Mouse (Mus musculus) forebrain, embryonic 16.5 days (tissue): ENCODE results near the gene Tbc1d4. TPM values are rescaled to one million over a fixed set of nuclear protein-coding genes. Genes with fewer than 3 reads are reported as not detected.

ENCODE experiments used
- ATAC-seq: fragments of 200-750 bp; cut with Nextera tagmentation; 2 replicates; pipeline ENCODE4 v1.8.0; 2017; ENCODE audit warnings: mild to moderate bottlenecking, moderate library complexity
- H3K27ac ChIP-seq: fragments of 300-500 bp; sonication (generic); 2 replicates; pipeline ENCODE4 v1.5.1; 2014; ENCODE audit warnings: low read length, control low read depth
- H3K27me3 ChIP-seq: fragments of 300-500 bp; sonication (generic); replicated peaks from 2 replicates; pipeline ENCODE4 v1.6.1; 2014; ENCODE audit warnings: low read length; ENCODE audit not compliant: control insufficient read depth, insufficient read depth
- H3K36me3 ChIP-seq: fragments of 300-500 bp; sonication (generic); 2 replicates; pipeline ENCODE4 v1.6.1; 2014; ENCODE audit not compliant: control insufficient read depth, insufficient read depth
- H3K4me1 ChIP-seq: fragments of 300-500 bp; sonication (generic); replicated peaks from 2 replicates; pipeline ENCODE4 v1.6.1; 2014; ENCODE audit warnings: low read length; ENCODE audit not compliant: control insufficient read depth, insufficient read depth
- H3K4me2 ChIP-seq: fragments of 300-500 bp; sonication (generic); 2 replicates; pipeline ENCODE4 v1.6.1; 2014; ENCODE audit warnings: mild to moderate bottlenecking, low read length, control low read depth
- H3K4me3 ChIP-seq: fragments of 300-500 bp; sonication (generic); replicated peaks from 2 replicates; pipeline ENCODE4 v1.5.1; 2014; ENCODE audit warnings: mild to moderate bottlenecking, low read length, control low read depth
- H3K9ac ChIP-seq: fragments of 300-500 bp; sonication (generic); replicated peaks from 2 replicates; pipeline ENCODE4 v1.6.1; 2014; ENCODE audit warnings: low read depth, low read length, control low read depth
- H3K9me3 ChIP-seq: fragments of 300-500 bp; sonication (generic); 2 replicates; pipeline ENCODE4 v1.6.1; 2016; ENCODE audit warnings: low read length; ENCODE audit not compliant: control insufficient read depth
- WGBS: fragments of 180-500 bp; shearing (Covaris S2); extraction: QIAGEN DNeasy Blood & Tissue Kit; methylation state at CpG from one replicate; pipeline ENCODE4 v1.1.7; 2014; 5-methylcytosine and 5-hydroxymethylcytosine counted together
- polyA plus RNA-seq: library from polyadenylated mRNA; unstranded; fragments of >200 nt; fragmentation: Nextera tagmentation; extraction: Ambion mirVana; gene quantifications from 2 replicates; pipeline ENCODE4 v1.2.1, GENCODE M21; 2015

Tbc1d4 gene
- polyA plus RNA-seq, 1 experiment from 2014 or later: 8.1 TPM

DNA sequence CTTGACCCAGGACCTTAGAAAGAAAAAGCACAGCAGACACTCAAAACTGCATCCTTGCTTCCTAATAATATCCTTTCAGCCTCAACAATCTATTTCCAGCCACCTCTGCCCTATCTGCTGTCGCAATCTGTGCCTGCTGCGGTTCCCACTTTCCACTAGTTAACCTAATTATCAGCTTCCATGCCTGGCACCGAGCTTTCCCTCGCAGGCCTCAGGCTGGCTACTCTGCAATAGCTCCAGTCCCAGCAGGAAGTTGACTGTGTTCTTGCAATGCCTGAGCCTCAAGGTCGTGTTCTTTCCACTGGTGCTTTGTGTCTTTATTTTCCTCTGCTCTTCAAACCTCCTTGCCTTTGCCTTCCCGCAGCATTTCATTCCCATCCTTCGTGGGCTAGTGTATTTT lies 22.9 kb downstream of the Tbc1d4 start:
- Histone ChIP-seq H3K9ac (no peak overlapping the region), H3K4me3 (no peak overlapping the region), H3K27me3 (no peaks in the 10 kb centered on the region), H3K27ac (no peak overlapping the region), H3K9me3 (no peaks in the 10 kb centered on the region), H3K4me1 (no peaks in the 10 kb centered on the region), H3K36me3 (no peaks in the 10 kb centered on the region), H3K4me2 (no peak overlapping the region)
- ATAC-seq: no peak
- 65% methylated on average over 7 of the region's 7 CpGs for WGBS

DNA sequence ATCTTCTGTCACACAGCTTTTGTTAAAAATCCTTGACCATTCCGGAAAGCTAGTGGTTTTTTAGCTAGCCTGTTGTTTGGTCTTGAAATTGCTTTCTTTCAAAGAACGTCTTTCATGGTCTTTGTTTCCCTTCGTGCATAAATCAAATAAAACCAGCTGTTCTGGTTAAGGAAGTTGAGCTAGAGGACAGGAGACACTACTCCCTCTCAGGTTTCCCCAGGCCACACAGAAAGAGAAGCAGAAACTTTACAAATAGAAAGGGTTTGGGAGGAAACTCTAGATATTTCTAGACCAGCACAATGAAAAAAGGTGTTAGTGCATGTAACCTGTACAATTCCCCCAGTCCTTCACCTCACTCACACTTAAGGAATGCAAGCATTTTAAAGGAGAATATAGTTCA lies 33.3 kb downstream of the Tbc1d4 start:
- Histone ChIP-seq H3K9ac (no peak overlapping the region), H3K4me2 (no peak overlapping the region), H3K4me1 (no peaks in the 10 kb centered on the region), H3K27me3 (no peaks in the 10 kb centered on the region), H3K9me3 (no peaks in the 10 kb centered on the region), H3K36me3 (no peaks in the 10 kb centered on the region), H3K27ac (no peak overlapping the region), H3K4me3 (no peak overlapping the region)
- ATAC-seq: no peak
- WGBS: 25% methylated on average over 3 of the region's 3 CpGs

DNA sequence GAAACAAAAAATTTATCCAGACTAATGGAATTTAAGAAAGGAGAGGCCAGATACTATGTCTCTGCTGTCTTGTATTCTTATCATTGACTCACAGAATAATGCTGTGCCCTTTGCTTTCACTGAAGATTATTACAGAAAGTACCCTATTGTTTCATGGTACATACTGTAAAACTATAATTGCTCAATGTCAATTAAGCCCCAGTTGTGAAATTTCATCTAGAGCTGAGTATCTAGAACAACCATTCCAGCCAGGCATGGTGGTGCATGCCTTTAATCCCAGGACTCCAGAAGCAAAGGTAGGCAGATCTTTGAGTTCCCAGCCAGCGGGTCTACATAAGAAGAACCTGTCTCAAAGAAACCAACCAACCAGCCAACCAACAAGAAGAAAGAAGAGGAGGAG lies 34.5 kb downstream of the Tbc1d4 start:
- H3K4me3 ChIP-seq: no peak overlapping the region
- H3K27me3 ChIP-seq: no peaks in the 10 kb centered on the region
- no peak for ATAC-seq
- 82% methylated on average over 1 of the region's 1 CpGs for WGBS
- H3K36me3 ChIP-seq: no peaks in the 10 kb centered on the region
- H3K4me2 ChIP-seq: no peak overlapping the region
- H3K4me1 ChIP-seq: no peaks in the 10 kb centered on the region
- H3K9me3 ChIP-seq: no peaks in the 10 kb centered on the region
- no peak overlapping the region for H3K27ac ChIP-seq
- H3K9ac ChIP-seq: no peak overlapping the region

DNA sequence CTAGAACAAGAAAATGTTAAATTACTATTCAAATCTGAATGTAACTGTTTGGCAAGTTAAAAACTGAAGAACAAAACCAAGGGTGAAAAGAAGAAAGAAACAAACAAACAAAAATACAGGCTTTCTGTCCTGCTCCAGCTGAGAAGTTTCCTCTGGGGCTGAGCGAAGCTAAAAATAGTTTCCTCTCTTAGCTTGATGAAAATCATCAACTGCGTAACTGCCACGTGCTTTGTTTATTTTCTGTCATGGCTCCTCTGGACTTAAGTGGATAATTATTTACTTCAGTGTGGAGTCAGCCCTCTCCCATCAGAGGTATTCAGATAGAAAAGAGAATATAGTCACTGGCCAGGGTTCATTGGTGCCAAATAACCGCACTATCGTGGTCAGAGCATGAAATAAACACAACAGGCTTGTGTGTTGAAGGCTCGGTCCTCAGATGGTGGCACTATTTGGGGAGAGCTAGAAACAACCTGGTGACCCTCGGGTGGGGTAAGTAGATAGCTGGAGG lies 35.8 kb downstream of the Tbc1d4 start:
- H3K9ac ChIP-seq: no peak overlapping the region
- no peak overlapping the region for H3K27ac ChIP-seq
- H3K4me1 ChIP-seq: no peaks in the 10 kb centered on the region
- no peak for ATAC-seq
- no peaks in the 10 kb centered on the region for H3K36me3 ChIP-seq
- no peaks in the 10 kb centered on the region for H3K27me3 ChIP-seq
- no peak overlapping the region for H3K4me3 ChIP-seq
- no peak overlapping the region for H3K4me2 ChIP-seq
- H3K9me3 ChIP-seq: no peaks in the 10 kb centered on the region
- 84% methylated on average over 7 of the region's 7 CpGs for WGBS

DNA sequence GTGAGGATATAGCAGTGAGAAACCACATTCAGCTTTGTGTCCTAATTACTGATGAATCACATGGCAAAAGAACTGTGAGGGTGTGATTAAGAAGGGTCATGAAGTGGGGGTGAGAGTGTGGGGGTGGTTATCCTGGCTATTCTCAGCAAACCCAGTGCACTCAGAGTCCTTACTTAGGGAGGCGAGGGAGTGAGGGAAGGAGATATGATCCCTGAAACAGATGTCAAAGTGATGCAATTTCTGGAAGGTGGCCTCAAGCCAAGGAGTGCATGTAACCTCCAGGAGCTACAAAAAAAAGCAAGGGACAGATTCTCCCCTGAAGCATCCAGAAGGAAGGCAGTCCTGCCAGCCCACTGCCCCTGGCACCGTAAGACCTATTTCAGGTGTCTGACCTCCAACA lies 40.2 kb downstream of the Tbc1d4 start:
- Histone ChIP-seq H3K9ac (no peak overlapping the region), H3K36me3 (no peaks in the 10 kb centered on the region), H3K4me3 (no peak overlapping the region), H3K4me1 (no peaks in the 10 kb centered on the region), H3K27me3 (no peaks in the 10 kb centered on the region), H3K9me3 (no peaks in the 10 kb centered on the region), H3K27ac (no peak overlapping the region), H3K4me2 (no peak overlapping the region)
- 85% methylated on average over 2 of the region's 2 CpGs for WGBS
- ATAC-seq: no peak

GRCm38 (mm10) chr14:101566717-101567116 lies 42.3 kb downstream of the Tbc1d4 start:
- Histone ChIP-seq H3K36me3 (no peaks in the 10 kb centered on the region), H3K9ac (no peak overlapping the region), H3K4me3 (no peak overlapping the region), H3K4me2 (no peak overlapping the region), H3K27me3 (no peaks in the 10 kb centered on the region), H3K9me3 (no peaks in the 10 kb centered on the region), H3K4me1 (no peaks in the 10 kb centered on the region), H3K27ac (no peak overlapping the region)
- WGBS: 92% methylated on average over 2 of the region's 2 CpGs
- ATAC-seq: no peak

GRCm38 (mm10) chr14:101565661-101566060 lies 43.3 kb downstream of the Tbc1d4 start:
- Histone ChIP-seq H3K36me3 (no peaks in the 10 kb centered on the region), H3K4me3 (no peak overlapping the region), H3K4me2 (no peak overlapping the region), H3K27me3 (no peaks in the 10 kb centered on the region), H3K4me1 (peaks cover 4% of the 10 kb centered on the region; the same call in 1 of the 2 replicates), H3K27ac (no peak overlapping the region), H3K9me3 (no peaks in the 10 kb centered on the region), H3K9ac (no peak overlapping the region)
- 56% methylated on average over 3 of the region's 3 CpGs for WGBS
- no peak for ATAC-seq

DNA sequence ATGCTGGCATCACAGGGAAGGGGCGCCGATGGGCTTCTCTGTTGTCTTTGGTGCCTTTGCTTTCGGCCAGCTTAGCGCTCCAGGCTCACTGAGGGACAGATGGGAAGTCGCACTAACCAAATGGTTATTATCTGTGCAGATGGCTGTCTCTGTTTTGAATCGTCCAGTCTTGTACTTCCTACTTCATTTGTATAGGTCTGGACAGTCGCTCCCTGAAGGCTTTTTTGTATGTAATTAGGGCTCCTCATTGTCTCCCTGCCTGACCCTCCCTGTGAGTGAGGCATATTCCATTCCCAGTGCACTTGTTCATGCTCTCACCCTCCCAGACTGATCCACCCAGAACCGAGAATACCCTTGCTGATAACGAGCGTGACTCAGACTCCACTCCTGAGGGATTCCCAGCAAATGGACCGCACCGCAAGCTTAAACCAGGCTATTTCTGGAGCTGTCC lies 47.7 kb downstream of the Tbc1d4 start:
- no peak overlapping the region for H3K4me2 ChIP-seq
- H3K4me3 ChIP-seq: no peak overlapping the region
- H3K27me3 ChIP-seq: no peaks in the 10 kb centered on the region
- H3K4me1 ChIP-seq: peaks cover 4% of the 10 kb centered on the region; the same call in 1 of the 2 replicates
- 40% methylated on average over 12 of the region's 12 CpGs for WGBS
- peak; percentile 73 for ATAC-seq
- no peak overlapping the region for H3K9ac ChIP-seq
- no peaks in the 10 kb centered on the region for H3K9me3 ChIP-seq
- H3K36me3 ChIP-seq: no peaks in the 10 kb centered on the region
- H3K27ac ChIP-seq: peak overlapping the region; percentile 27; the same call in 1 of the 2 replicates

- no peaks in the 10 kb centered on the region for H3K36me3 ChIP-seq
- WGBS: 87% methylated on average over 3 of the region's 3 CpGs
- no peaks in the 10 kb centered on the region for H3K27me3 ChIP-seq
- ATAC-seq: no peak
- no peaks in the 10 kb centered on the region for H3K9me3 ChIP-seq
- no peak overlapping the region for H3K4me3 ChIP-seq
- no peak overlapping the region for H3K9ac ChIP-seq
- H3K4me2 ChIP-seq: no peak overlapping the region
- H3K4me1 ChIP-seq: peaks cover 4% of the 10 kb centered on the region; the same call in 1 of the 2 replicates
- no peak overlapping the region for H3K27ac ChIP-seq
Observed at GRCm38 (mm10) chr14:101559446-101559845, 49.5 kb downstream of the Tbc1d4 start.
